Mouse (Mus musculus): Measurements from ENCODE around the gene Lgmn. TPM values are rescaled to one million over a fixed set of nuclear protein-coding genes. Genes with fewer than 3 reads are reported as not detected.

Lgmn gene
- polyA plus RNA-seq (2015; fragmentation: Illumina TruSeq; extraction: RNeasy Lipid Tissue Mini Kit (QIAGEN cat#74804); ENCODE audit: low read depth, low replicate concordance) = 148 TPM

DNA sequence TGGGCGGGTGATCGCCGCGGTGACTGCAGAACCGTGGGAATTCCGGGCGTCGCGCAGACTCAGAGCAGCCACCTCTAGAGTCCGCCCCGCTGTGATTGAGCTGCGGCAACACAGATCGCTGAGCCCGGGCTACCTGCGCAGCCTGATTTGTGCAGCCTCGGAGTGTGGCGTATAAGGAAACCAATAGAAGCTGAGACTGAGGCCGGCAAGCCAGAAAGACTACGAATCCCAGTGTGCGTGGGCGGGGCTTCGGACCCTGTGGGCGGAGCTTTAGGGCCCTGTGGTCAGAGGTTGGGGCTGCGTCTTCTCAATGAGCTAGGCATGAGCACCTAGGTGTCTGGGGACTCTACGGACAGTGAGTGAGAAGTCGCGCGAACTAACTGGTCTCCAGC lies at the start of gene Lgmn:
TSS of gene Lgmn (minus strand) at position 182 of the 392 bp plus-strand sequence.

DNA sequence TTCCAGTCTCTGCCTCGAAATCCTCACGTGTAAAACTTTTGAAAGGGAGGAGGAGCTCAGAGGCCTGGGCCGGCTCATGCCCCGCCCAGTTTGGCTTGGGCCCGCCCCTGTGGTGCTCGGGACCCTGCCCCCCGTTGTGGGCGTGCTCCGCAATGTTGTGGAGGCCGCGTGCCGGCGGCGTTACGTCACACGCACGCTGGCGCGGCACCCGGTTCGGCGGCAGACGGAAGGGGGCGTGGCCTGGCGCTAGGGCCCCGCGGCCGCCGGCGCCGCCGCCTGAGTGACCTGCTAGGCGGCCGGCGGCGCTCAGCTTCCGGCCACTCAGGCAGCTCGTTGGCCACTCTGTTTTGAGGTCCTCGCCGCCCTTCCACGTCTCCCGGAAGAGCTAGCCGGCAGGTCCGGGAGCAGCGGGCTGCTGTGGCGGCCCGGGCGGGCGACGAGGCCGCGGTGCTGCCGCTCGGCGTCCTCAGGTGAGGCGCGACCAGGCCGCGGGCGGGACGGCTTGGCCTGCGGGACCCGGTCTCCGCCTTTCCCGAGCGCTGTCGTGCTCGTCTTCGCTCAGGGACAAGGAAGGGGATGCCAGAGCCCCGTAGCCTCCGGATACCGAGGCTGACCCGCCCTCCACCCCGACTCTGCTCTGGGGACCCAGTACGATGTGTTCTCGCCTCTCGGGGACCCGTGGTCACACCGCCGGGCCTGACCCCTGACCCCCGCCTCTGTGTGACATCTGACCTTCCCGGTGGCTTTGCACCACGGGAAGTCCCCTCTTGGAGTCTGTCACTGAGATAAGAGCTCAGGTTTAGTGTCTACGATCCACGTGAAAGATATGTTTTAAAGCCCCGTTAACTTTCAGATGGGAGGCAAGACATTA lies 29.5 kb upstream of the Lgmn start, which contains the start of gene Golga5:
TSS of gene Golga5 (plus strand) at position 242 of the 871 bp plus-strand sequence.

Other genes with a start within 250 kb of the Lgmn start
- gene Rin3, start 156.8 kb downstream of the Lgmn start, polyA plus RNA-seq (2015; fragmentation: Illumina TruSeq; extraction: RNeasy Lipid Tissue Mini Kit (QIAGEN cat#74804); ENCODE audit: low read depth, low replicate concordance) = 1.7 TPM
- gene Golga5, start 29.3 kb upstream of the Lgmn start, polyA plus RNA-seq (2015; fragmentation: Illumina TruSeq; extraction: RNeasy Lipid Tissue Mini Kit (QIAGEN cat#74804); ENCODE audit: low read depth, low replicate concordance) = 21.0 TPM
- gene Chga, start 115.2 kb upstream of the Lgmn start, polyA plus RNA-seq (2015; fragmentation: Illumina TruSeq; extraction: RNeasy Lipid Tissue Mini Kit (QIAGEN cat#74804); ENCODE audit: low read depth, low replicate concordance) = 191 TPM